Mouse (Mus musculus) heart, embryonic 14.5 days (tissue): Measurements from ENCODE around the gene Cachd1. TPM values are rescaled to one million over a fixed set of nuclear protein-coding genes. Genes with fewer than 3 reads are reported as not detected.

Source experiments
- ATAC-seq: fragments of 200-750 bp; cut with Nextera tagmentation; 2 replicates; pipeline ENCODE4 v1.8.0; 2017; ENCODE audit warnings: low read depth, moderate TSS enrichment; ENCODE audit not compliant: insufficient number of reproducible peaks, insufficient read depth, low FRiP score
- H3K27ac ChIP-seq, 2 experiments: fragments of 200-500 bp in 1 of 2; fragments of 300-500 bp in 1 of 2; sonication (generic) in 1 of 2; replicated peaks in 1 of 2; 2 replicates each; pipeline ENCODE4 v1.5.1; 2012 to 2014; ENCODE audit warnings: low read depth in 2 of 2, low read length in 2 of 2, control low read depth in 1 of 2, mild to moderate bottlenecking in 1 of 2, mixed read lengths in 1 of 2; ENCODE audit not compliant: control insufficient read depth in 1 of 2, insufficient read depth in 1 of 2
- H3K27me3 ChIP-seq: fragments of 300-500 bp; sonication (generic); 2 replicates; pipeline ENCODE4 v1.6.1; 2014; ENCODE audit warnings: mild to moderate bottlenecking, low read length, control low read depth; ENCODE audit not compliant: control insufficient read depth, insufficient read depth
- H3K36me3 ChIP-seq: fragments of 300-500 bp; sonication (generic); 2 replicates; pipeline ENCODE4 v1.6.1; 2014; ENCODE audit warnings: mild to moderate bottlenecking, control low read depth, low read length, mixed read lengths; ENCODE audit not compliant: control insufficient read depth, insufficient read depth
- H3K4me1 ChIP-seq, 2 experiments: fragments of 200-500 bp in 1 of 2; fragments of 300-500 bp in 1 of 2; sonication (generic) in 1 of 2; 2 replicates each; pipeline ENCODE4 v1.6.1; 2012 to 2014; ENCODE audit warnings: low read length in 2 of 2, control low read depth in 1 of 2, mixed read lengths in 1 of 2; ENCODE audit not compliant: control insufficient read depth in 2 of 2, insufficient read depth in 2 of 2
- H3K4me2 ChIP-seq: fragments of 300-500 bp; sonication (generic); 2 replicates; pipeline ENCODE4 v1.6.1; 2014; ENCODE audit warnings: mild to moderate bottlenecking, low read length
- H3K4me3 ChIP-seq, 2 experiments: fragments of 200-500 bp in 1 of 2; fragments of 300-500 bp in 1 of 2; sonication (generic) in 1 of 2; 2 replicates each; pipeline ENCODE4 v1.5.1; 2012 to 2014; ENCODE audit warnings: low read length in 2 of 2, mild to moderate bottlenecking in 2 of 2, control low read depth in 1 of 2, low read depth in 1 of 2, moderate library complexity in 1 of 2; ENCODE audit not compliant: control insufficient read depth in 1 of 2, insufficient read depth in 1 of 2
- H3K9ac ChIP-seq: fragments of 300-500 bp; sonication (generic); 2 replicates; pipeline ENCODE4 v1.6.1; 2014; ENCODE audit warnings: mild to moderate bottlenecking, low read length
- H3K9me3 ChIP-seq: fragments of 300-500 bp; sonication (generic); 2 replicates; pipeline ENCODE4 v1.6.1; 2016; ENCODE audit warnings: low read length, control low read depth; ENCODE audit not compliant: control insufficient read depth
- WGBS: fragments of 180-500 bp; shearing (Covaris S2); extraction: QIAGEN DNeasy Blood & Tissue Kit; methylation state at CpG from one replicate; pipeline ENCODE4 v1.1.7; 2014; 5-methylcytosine and 5-hydroxymethylcytosine counted together
- polyA plus RNA-seq: library from polyadenylated mRNA; unstranded; fragments of >200 nt; fragmentation: Nextera tagmentation; extraction: Ambion mirVana; gene quantifications from 2 replicates; pipeline ENCODE4 v1.2.1, GENCODE M21; 2014

The Cachd1 gene
- polyA plus RNA-seq = 9.2 and 12.3 TPM in 2 replicates

DNA sequence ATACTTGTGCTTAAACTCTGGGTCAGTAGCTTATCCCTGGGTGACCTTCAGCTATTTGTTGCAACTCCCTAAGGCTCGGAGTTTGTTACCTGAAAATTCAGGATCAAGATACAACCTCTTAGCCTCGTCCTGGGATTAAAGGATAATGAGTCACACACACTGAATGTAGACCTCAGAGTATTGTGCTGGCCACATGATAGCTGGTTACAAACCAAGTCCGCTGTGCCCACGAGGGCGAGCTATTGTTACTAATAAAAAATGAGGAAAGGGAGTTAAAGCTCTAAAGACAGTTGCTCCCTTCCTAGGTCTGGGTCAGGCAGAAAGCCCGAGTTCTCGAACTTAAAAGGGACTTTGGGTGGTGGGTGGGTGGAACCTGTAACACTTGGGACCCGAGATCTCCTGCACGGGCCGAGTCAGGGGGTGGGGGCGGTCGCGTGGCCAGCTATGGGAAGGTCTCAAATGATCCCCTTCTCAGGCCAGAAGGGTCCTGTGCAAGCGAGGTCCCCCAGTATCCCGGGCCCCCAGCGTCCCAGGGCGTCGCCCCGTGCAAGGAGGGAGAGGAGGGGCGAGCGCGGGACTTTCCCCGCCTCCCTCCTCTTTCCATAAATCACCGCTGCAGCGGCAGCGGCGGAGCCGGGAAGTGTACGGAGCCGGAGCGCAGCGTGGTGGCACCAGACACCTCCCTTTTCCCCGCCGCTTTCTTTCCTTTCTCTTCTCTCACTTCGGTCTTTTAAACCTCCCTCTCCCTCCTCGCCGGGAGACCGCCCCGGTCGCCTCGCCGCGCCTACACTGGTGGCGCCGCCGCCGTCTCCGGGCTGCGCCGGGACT, at the start of gene Cachd1:
Gene Cachd1 (plus strand): TSS at position 633 of the 828 bp plus-strand sequence.
- peak; percentile 82 for ATAC-seq
- no peaks in the 10 kb centered on the region for H3K9me3 ChIP-seq
- H3K27ac ChIP-seq = peak within 1 kb of the TSS; percentile 68 to 91
- H3K27me3 ChIP-seq = no peaks in the 10 kb centered on the region
- no peaks in the 10 kb centered on the region for H3K36me3 ChIP-seq
- peak within 1 kb of the TSS; percentile 72 to 90 for H3K4me3 ChIP-seq
- peak within 1 kb of the TSS; percentile 92 for H3K9ac ChIP-seq
- H3K4me2 ChIP-seq = peak within 1 kb of the TSS; percentile 87
- peaks cover 5 to 15% of the 10 kb centered on the region in 2 experiments for H3K4me1 ChIP-seq
- WGBS = under 1% methylated on average over 38 of the region's 50 CpGs

DNA sequence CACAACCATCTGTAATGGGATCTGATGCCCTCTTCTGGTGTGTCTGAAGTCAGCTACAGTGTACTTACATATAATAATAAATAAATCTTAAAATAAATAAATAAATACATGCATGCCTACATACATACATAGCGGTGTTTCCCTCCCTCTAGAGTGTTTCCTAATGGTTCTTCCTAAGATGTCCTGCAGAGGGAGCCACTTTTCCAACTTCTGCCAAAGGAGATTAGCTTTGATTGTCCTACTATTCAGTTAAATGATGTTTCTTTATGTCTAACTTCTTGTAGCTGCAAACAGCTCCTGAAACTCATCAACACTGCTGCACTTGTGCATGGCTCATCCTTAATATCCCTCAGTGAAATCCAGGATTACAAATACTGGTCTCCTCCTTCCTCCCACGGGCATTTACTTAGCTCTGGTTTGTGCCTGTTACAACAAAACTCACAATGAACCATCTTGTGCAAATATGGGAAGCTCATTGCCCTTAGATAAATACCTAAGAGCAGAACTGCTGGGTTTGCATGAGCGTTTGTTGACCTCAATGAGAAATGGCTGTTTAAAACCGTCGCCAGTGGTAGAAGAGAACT, 47.5 kb upstream of the Cachd1 start:
- H3K4me1 ChIP-seq = no peaks in the 10 kb centered on the region
- 87% methylated on average over 5 of the region's 5 CpGs for WGBS
- no peak overlapping the region for H3K4me2 ChIP-seq
- no peak overlapping the region for H3K27ac ChIP-seq
- H3K4me3 ChIP-seq = no peak overlapping the region
- H3K9ac ChIP-seq = no peak overlapping the region
- H3K36me3 ChIP-seq = no peaks in the 10 kb centered on the region
- no peak for ATAC-seq
- no peaks in the 10 kb centered on the region for H3K9me3 ChIP-seq
- no peaks in the 10 kb centered on the region for H3K27me3 ChIP-seq

DNA sequence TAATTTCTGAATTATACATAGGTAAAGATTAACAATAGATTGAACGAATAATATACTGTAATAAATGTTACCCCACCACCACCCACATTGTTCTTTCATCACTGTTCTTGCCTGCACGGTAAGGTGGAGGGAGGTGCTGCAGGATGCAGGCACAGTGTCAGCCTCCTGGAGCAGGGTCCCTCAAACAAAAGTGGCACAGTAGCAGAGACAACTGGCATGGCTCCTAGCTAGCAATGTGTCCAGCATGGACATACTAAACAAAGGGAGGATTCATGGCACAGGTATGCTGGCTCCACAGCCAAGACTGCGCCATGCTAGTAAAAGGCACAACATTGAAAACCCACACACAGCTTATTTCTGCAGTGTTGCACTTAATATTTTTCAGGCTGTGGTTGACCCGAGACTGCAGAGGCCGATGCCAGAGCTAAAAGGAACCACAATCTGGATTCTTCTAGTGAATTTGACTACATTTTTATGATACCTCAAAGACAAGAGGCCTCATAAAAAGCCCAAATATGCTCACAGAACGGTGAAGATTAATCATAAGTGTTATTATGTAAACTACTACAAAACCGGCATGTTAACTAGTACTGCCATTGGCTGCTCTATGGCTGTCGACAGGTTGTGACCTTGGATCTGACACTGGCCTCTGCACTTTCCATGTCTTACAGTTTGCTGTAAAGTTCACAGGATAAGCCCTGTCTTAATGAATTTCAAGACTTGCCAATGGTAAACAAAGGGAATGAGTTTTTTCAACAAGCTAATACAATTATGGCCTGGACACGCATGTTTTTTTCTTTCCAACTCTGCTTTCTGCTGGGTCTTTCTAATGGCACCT, 41.2 kb upstream of the Cachd1 start:
- Histone ChIP-seq H3K27ac (no peak overlapping the region), H3K36me3 (no peaks in the 10 kb centered on the region), H3K27me3 (no peaks in the 10 kb centered on the region), H3K9me3 (no peaks in the 10 kb centered on the region), H3K9ac (no peak overlapping the region), H3K4me3 (no peak overlapping the region), H3K4me2 (no peak overlapping the region), H3K4me1 (no peaks in the 10 kb centered on the region)
- 77% methylated on average over 9 of the region's 9 CpGs for WGBS
- ATAC-seq = no peak

DNA sequence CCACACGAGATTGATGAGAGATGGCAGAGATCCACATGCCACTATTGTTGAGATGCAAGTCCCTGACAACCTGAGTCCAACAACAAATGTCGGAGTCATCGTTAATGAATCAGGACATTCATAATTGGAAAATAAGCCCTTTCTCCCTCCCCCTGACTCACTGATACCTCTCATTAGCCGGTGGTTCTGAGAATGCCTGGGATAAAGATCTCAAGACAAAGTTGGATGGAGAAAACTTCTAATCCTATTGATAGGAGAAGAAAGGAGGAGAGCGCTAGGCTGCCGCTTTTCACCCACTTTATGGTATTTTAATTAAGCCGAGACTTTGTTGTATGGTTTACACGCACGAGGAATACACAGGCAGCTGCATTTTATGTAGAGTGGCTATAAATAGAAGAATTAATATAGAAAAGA, 40.5 kb upstream of the Cachd1 start:
- 89% methylated on average over 9 of the region's 9 CpGs for WGBS
- Histone ChIP-seq H3K9ac (no peak overlapping the region), H3K4me3 (no peak overlapping the region), H3K9me3 (no peaks in the 10 kb centered on the region), H3K4me1 (no peaks in the 10 kb centered on the region), H3K27me3 (no peaks in the 10 kb centered on the region), H3K27ac (no peak overlapping the region), H3K4me2 (no peak overlapping the region), H3K36me3 (no peaks in the 10 kb centered on the region)
- ATAC-seq = no peak

DNA sequence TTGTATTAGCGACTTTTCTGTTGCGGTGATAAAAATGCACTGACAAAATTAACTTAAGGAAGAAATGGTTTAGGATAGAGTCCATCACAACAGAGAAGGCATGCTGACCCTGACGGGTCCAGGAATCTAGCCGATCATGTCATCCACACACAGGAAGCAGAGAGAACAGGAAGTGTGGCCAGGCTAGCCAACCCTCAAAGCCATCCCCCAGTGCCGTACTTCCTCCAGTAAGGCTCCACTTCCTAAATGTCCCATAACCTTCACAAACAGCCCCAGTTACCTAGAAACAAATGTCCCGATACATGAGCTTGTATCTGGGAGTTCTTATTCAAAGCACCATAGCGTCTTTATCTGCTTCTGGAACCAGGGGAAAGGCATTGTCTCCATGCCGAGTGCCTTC, 32.9 kb upstream of the Cachd1 start:
- Histone ChIP-seq H3K27me3 (no peaks in the 10 kb centered on the region), H3K9me3 (no peaks in the 10 kb centered on the region), H3K4me3 (no peak overlapping the region), H3K4me1 (no peaks in the 10 kb centered on the region), H3K36me3 (no peaks in the 10 kb centered on the region), H3K9ac (no peak overlapping the region), H3K4me2 (no peak overlapping the region), H3K27ac (no peak overlapping the region)
- 79% methylated on average over 8 of the region's 8 CpGs for WGBS
- no peak for ATAC-seq

DNA sequence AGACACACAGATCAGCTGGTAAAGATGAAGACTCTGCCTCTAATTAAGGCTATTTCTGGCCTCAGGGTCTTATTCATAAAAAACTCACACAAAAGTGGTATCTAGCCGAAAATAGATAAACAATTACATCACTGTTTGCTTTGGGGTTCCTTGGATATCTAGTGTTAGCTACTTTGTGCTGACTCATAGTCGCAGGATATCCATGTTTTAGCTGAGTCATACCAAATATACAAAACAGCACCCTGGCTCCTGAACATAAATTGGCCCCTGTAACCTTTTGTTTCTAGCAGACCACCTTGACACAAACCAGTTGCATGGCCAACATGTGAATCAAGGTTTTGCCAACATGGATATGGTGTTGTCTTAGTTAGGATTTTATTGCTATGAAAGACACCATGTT, 24.2 kb upstream of the Cachd1 start:
- H3K36me3 ChIP-seq = no peaks in the 10 kb centered on the region
- ATAC-seq = no peak
- WGBS = 72% methylated on average over 2 of the region's 2 CpGs
- no peaks in the 10 kb centered on the region for H3K27me3 ChIP-seq
- H3K4me2 ChIP-seq = no peak overlapping the region
- no peak overlapping the region for H3K27ac ChIP-seq
- no peak overlapping the region for H3K4me3 ChIP-seq
- no peaks in the 10 kb centered on the region for H3K9me3 ChIP-seq
- H3K9ac ChIP-seq = no peak overlapping the region
- no peaks in the 10 kb centered on the region for H3K4me1 ChIP-seq

DNA sequence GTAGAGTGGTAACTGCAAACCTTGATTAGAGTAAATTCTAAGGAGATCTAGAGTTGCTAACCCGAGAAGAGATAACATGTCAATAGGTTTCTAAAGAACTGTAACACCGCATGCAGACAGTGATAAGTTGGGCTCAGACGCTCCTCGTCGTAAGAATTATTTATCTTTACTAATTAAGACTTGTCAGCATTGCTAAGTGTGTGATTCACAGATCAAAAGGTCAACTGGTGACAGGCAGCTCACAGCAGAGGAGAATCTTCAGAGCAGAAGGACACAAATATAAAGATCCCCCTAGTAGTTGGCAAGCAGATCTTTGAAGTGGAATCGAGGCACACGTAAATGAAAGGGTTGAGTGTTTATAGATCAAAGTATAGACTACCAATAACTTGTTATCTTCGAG, 20.8 kb upstream of the Cachd1 start:
- Histone ChIP-seq H3K27ac (no peak overlapping the region), H3K9ac (no peak overlapping the region), H3K9me3 (no peaks in the 10 kb centered on the region), H3K4me2 (no peak overlapping the region), H3K36me3 (no peaks in the 10 kb centered on the region), H3K4me1 (no peaks in the 10 kb centered on the region), H3K27me3 (no peaks in the 10 kb centered on the region), H3K4me3 (no peak overlapping the region)
- 18% methylated on average over 8 of the region's 8 CpGs for WGBS
- no peak for ATAC-seq
